Mouse (Mus musculus) liver, adult 2 months (tissue): ENCODE results near the gene Eif6. TPM values are rescaled to one million over a fixed set of nuclear protein-coding genes. Genes with fewer than 3 reads are reported as not detected.

ENCODE experiments used
- DNase-seq: peaks from one replicate; pipeline ENCODE4 v3.0.0-alpha.2; 2011; ENCODE audit warnings: low read depth, low spot score; ENCODE audit errors: extremely low read depth
- H3K27ac ChIP-seq: fragments of 200-500 bp; replicated peaks from 2 replicates; pipeline ENCODE4 v1.5.1; 2012; ENCODE audit warnings: low read depth, mild to moderate bottlenecking, control low read depth, inconsistent platforms, low read length; ENCODE audit not compliant: insufficient read depth
- H3K27me3 ChIP-seq: fragments of 200-500 bp; 2 replicates; pipeline ENCODE4 v1.6.1; 2012; ENCODE audit warnings: mild to moderate bottlenecking, moderate library complexity, low read length, inconsistent platforms; ENCODE audit not compliant: control insufficient read depth, insufficient read depth
- H3K36me3 ChIP-seq: fragments of 200-500 bp; 2 replicates; pipeline ENCODE4 v1.6.1; 2012; ENCODE audit warnings: low read length, inconsistent platforms; ENCODE audit not compliant: control insufficient read depth, insufficient read depth
- H3K4me1 ChIP-seq: fragments of 200-500 bp; 2 replicates; pipeline ENCODE4 v1.6.1; 2011; ENCODE audit warnings: low read length; ENCODE audit not compliant: control insufficient read depth, insufficient read depth
- H3K4me3 ChIP-seq: fragments of 200-500 bp; 2 replicates; pipeline ENCODE4 v1.5.1; 2011; ENCODE audit warnings: low read depth, mild to moderate bottlenecking, control low read depth, low read length, moderate library complexity; ENCODE audit not compliant: insufficient read depth
- H3K79me2 ChIP-seq: fragments of 200-500 bp; 2 replicates; pipeline ENCODE4 v1.6.1; 2012; ENCODE audit warnings: inconsistent platforms, mild to moderate bottlenecking, low read length, moderate library complexity; ENCODE audit not compliant: control insufficient read depth, insufficient read depth
- H3K9ac ChIP-seq: fragments of 200-500 bp; 2 replicates; pipeline ENCODE4 v1.6.1; 2012; ENCODE audit warnings: low read depth, mild to moderate bottlenecking, control low read depth, inconsistent platforms, low read length
- CTCF ChIP-seq: fragments of 200-500 bp; IDR thresholded peaks from 2 replicates; pipeline ENCODE4 v1.5.1; 2011; ENCODE audit warnings: low read depth, low read length, control low read depth
- POLR2A ChIP-seq: fragments of 200-500 bp; IDR thresholded peaks from 2 replicates; pipeline ENCODE4 v1.6.1; 2011; ENCODE audit warnings: low read length, control low read depth; ENCODE audit not compliant: insufficient read depth; ENCODE audit errors: extremely low read depth
- WGBS: fragments of 180-500 bp; shearing (Covaris S2); methylation state at CpG from one replicate; pipeline ENCODE4 v1.1.7; 2018; 5-methylcytosine and 5-hydroxymethylcytosine counted together
- polyA plus RNA-seq: library from polyadenylated mRNA; depleted of rRNA; stranded (reverse); fragments of >200 nt; gene quantifications from 2 replicates; pipeline ENCODE4 v1.2.3, GENCODE M21; 2012
- total RNA-seq: library from RNA; depleted of rRNA; stranded (reverse); fragments of >200 nt; gene quantifications from 2 replicates; pipeline ENCODE4 v1.2.3, GENCODE M21; 2014

Eif6 gene
- total and polyA plus RNA-seq, 2 experiments = 41.0 to 84.4 TPM

GRCm38 (mm10) chr2:155850120-155850519, 23.4 kb upstream of the Eif6 start:
- no peaks in the 10 kb centered on the region for H3K79me2 ChIP-seq
- H3K27ac ChIP-seq = no peak overlapping the region
- H3K36me3 ChIP-seq = peaks cover 14% of the 10 kb centered on the region; the same call in 1 of the 2 replicates
- no peak for TF ChIP-seq POLR2A
- no peak for TF ChIP-seq CTCF
- no peak overlapping the region for H3K4me3 ChIP-seq
- no peak for DNase-seq
- WGBS = 87% methylated on average over 7 of the region's 7 CpGs
- no peak overlapping the region for H3K9ac ChIP-seq
- H3K4me1 ChIP-seq = no peaks in the 10 kb centered on the region
- no peaks in the 10 kb centered on the region for H3K27me3 ChIP-seq

- TF ChIP-seq POLR2A = no peak
- TF ChIP-seq CTCF = no peak
- Histone ChIP-seq H3K36me3 (peaks cover 14% of the 10 kb centered on the region; the same call in 1 of the 2 replicates), H3K9ac (no peak overlapping the region), H3K79me2 (no peaks in the 10 kb centered on the region), H3K27ac (no peak overlapping the region), H3K27me3 (no peaks in the 10 kb centered on the region), H3K4me1 (no peaks in the 10 kb centered on the region), H3K4me3 (no peak overlapping the region)
- DNase-seq = no peak
- WGBS = 78% methylated on average over 7 of the region's 7 CpGs
Observed at GRCm38 (mm10) chr2:155849464-155849863, 22.7 kb upstream of the Eif6 start.

GRCm38 (mm10) chr2:155848291-155848690, 21.6 kb upstream of the Eif6 start:
- H3K9ac ChIP-seq = no peak overlapping the region
- H3K27me3 ChIP-seq = no peaks in the 10 kb centered on the region
- H3K36me3 ChIP-seq = peaks cover 14% of the 10 kb centered on the region; the same call in 1 of the 2 replicates
- DNase-seq = peak; percentile 66
- no peaks in the 10 kb centered on the region for H3K4me1 ChIP-seq
- no peak overlapping the region for H3K27ac ChIP-seq
- H3K79me2 ChIP-seq = no peaks in the 10 kb centered on the region
- TF ChIP-seq POLR2A (no peak), CTCF (peak; percentile 86)
- WGBS = 32% methylated on average over 6 of the region's 6 CpGs
- no peak overlapping the region for H3K4me3 ChIP-seq

- Histone ChIP-seq H3K36me3 (peaks cover 14% of the 10 kb centered on the region; the same call in 1 of the 2 replicates), H3K4me3 (no peak overlapping the region), H3K27ac (no peak overlapping the region), H3K27me3 (no peaks in the 10 kb centered on the region), H3K9ac (no peak overlapping the region), H3K79me2 (no peaks in the 10 kb centered on the region), H3K4me1 (no peaks in the 10 kb centered on the region)
- TF ChIP-seq CTCF (no peak), POLR2A (no peak)
- WGBS = 89% methylated on average over 8 of the region's 8 CpGs
- DNase-seq = no peak
Observed at GRCm38 (mm10) chr2:155846930-155847329, 20.2 kb upstream of the Eif6 start.

- no peak overlapping the region for H3K4me3 ChIP-seq
- no peak for DNase-seq
- 89% methylated on average over 4 of the region's 4 CpGs for WGBS
- H3K27ac ChIP-seq = no peak overlapping the region
- no peaks in the 10 kb centered on the region for H3K27me3 ChIP-seq
- no peaks in the 10 kb centered on the region for H3K36me3 ChIP-seq
- no peaks in the 10 kb centered on the region for H3K4me1 ChIP-seq
- TF ChIP-seq CTCF (no peak), POLR2A (no peak)
- no peak overlapping the region for H3K9ac ChIP-seq
- no peaks in the 10 kb centered on the region for H3K79me2 ChIP-seq
Observed at GRCm38 (mm10) chr2:155838961-155839360, 12.2 kb upstream of the Eif6 start.

DNA sequence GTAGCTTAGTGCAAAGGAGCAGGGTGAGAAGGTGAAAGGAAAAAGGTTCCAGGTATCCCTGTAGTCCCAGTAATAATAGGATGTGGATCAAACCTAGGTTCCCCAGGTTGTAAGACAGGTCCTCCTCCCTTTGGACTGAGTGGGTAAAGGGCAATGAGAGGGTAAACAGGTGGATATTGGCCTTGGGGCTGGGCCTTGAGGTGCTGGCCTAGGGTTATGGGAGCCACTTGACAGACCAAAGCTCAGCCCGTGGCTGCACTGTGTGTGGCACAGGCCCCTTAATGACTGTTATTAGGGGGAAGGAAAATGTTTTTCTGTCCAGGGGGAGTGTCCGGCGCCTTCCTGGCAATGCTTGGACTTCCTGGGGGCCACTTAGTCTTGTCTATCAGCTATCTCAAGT, 11.2 kb upstream of the Eif6 start:
- TF ChIP-seq CTCF = no peak
- no peak for TF ChIP-seq POLR2A
- WGBS = 71% methylated on average over 3 of the region's 3 CpGs

More for the DNA sequence above, 11.2 kb upstream of the Eif6 start:
- Histone ChIP-seq H3K36me3 (no peaks in the 10 kb centered on the region), H3K4me1 (no peaks in the 10 kb centered on the region), H3K27ac (no peak overlapping the region), H3K9ac (no peak overlapping the region), H3K79me2 (no peaks in the 10 kb centered on the region), H3K4me3 (no peak overlapping the region), H3K27me3 (no peaks in the 10 kb centered on the region)
- no peak for DNase-seq
